Mouse (Mus musculus) ES-E14 (cell line): Measurements from ENCODE around the gene Gm21985.
A peak's percentile ranks its signal among the peaks of the same experiment; 100 is the strongest.

Experiments
- CHD2 ChIP-seq: IDR thresholded peaks from 2 replicates; pipeline ENCODE4 v1.6.1; 2014; ENCODE audit warnings: mild to moderate bottlenecking, low read depth, low read length, inconsistent platforms
- HCFC1 ChIP-seq: IDR thresholded peaks from 2 replicates; pipeline ENCODE4 v1.6.1; 2012; ENCODE audit warnings: low read length, inconsistent platforms, borderline replicate concordance; ENCODE audit not compliant: insufficient read depth
- MAFK ChIP-seq: IDR thresholded peaks from 2 replicates; pipeline ENCODE4 v1.6.1; 2014; ENCODE audit warnings: mild to moderate bottlenecking, low read depth, low read length, inconsistent platforms; ENCODE audit not compliant: insufficient read depth

DNA sequence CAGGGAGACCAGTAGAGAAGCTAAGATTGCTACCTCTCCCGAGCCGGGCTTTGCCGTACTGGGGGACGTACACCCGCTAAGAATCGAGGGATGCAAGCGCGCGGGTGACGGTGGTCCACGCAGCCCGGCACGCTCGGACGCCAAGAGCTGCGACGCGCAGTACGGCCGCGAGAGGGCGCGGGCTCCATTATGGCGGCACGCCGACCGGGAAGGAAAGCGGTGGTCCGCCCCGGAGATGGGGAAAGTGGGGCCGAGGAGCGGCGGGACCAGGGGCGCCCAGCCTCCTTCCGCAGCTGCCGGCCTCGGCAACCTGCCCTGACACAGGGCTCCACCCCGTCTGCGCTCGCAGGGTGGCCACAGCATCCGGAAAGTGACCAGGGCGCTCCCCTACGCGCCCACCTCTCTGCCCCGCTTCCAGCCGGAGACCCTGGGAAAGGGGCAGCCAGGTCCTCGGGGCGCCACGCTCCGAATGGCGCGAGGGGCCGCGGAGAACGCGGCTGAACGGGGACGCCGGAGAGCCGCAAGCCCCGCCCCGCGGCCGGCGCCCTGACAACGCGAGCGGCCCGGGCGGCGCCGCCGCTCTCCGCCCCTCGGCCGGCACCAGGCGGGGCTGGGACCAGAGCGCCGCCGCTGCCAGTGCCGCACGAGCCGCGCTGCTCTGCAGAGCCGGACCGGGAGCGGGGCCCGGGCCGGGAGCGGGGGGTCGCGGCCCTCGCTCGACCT, 26.7 kb upstream of the Gm21985 start, which contains the start of gene Lpcat4:
- peak; percentile 63; the same call in 1 of the 2 replicates for TF ChIP-seq HCFC1
- no peak for TF ChIP-seq CHD2
- TF ChIP-seq MAFK: no peak
